Mouse (Mus musculus) central nervous system, embryonic 14 days (tissue): ENCODE measurements around the gene Tnrc6c. TPM values are rescaled to one million over a fixed set of nuclear protein-coding genes. Genes with fewer than 3 reads are reported as not detected.

ENCODE experiments used
- polyA plus RNA-seq: library from polyadenylated mRNA; depleted of rRNA; stranded (reverse); fragments of >200 nt; gene quantifications from 2 replicates; pipeline ENCODE4 v1.2.3, GENCODE M21; 2012; rRNA removed

Gene Tnrc6c
- polyA plus RNA-seq = 57.5 and 59.9 TPM in 2 replicates

DNA sequence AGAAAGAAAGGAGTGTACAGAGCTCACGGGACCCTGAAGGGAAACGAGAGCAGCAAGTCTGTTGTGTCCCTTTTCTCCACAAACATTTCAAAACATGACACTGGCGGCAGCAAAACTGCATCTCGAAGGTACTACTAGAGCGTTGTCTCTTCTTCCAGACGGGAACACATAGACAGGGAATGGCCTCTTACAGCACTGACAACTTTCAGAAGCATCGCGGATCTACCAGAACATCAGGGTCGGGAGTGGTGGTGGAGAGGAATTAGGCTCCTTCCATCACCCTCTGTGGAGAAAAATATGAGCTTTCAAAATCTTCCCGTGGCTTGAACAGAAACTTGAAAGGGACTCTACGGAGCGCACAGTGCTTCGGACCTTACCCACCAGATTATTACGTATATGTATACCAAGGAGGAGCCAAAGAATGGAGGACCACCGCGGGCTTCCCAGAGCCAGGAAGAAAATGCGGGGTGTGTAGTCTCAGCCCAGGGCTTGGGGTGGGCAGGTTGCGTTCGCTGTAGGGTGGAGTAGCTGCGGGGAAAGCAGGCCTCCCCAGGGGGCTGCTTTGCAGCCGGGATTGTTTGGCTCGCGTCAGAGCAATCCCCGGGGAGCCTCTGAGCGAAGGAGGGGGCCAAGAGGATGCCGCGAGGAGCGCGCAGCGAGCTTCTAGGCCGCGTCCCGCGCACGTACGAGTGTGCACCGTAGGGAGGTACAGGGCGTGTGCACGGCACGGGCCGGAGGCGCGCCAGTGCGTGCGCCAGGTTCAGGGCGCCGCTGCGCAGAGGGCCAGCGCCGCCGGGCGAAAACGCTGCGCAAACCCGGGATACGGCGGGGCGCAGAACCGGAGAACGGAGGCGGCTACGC lies at the start of gene Tnrc6c:
TSS of gene Tnrc6c (plus strand) at position 799 of the 861 bp plus-strand sequence.

GRCm38 (mm10) chr11:117781993-117782704 lies 128.1 kb downstream of the Tnrc6c start, which contains the start of the genes Tmc8 and Tmc6:
Gene Tmc8, plus strand, starts transcription at chr11:117782076.
Gene Tmc6, minus strand, starts transcription at chr11:117782198.

DNA sequence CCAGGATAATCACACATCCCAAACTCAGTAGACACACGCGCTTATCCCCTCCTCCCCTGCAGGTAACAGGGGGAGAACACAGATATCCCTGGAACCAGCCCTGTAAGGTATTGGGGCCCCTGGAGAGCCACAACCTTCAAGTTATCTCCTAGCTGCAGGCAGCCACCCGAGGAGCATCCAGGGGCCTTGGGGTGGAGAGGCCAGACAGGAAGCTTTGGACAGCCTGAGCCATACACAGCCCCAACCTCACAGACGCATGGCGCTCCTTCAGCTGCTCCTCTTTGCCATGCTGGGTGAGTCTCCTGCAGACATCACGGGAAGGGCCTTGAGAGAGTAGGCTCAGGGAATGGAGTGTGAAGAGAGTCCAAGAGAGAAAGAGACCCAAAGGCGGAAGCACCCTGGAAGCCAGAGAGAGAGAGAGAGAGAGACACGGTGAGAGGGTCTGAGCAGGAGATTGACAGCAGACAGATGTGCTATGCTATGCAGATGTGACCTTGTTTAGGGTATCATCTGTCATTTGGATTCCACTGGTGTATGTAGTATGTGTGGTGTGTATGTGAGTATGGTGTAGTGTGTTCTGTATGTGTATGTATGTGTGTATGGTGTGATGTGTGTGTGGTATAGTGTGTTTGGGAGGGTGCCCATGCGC lies 143.5 kb downstream of the Tnrc6c start, which contains the start of gene 6030468B19Rik:
TSS of gene 6030468B19Rik (plus strand) at position 150 of the 649 bp plus-strand sequence.

DNA sequence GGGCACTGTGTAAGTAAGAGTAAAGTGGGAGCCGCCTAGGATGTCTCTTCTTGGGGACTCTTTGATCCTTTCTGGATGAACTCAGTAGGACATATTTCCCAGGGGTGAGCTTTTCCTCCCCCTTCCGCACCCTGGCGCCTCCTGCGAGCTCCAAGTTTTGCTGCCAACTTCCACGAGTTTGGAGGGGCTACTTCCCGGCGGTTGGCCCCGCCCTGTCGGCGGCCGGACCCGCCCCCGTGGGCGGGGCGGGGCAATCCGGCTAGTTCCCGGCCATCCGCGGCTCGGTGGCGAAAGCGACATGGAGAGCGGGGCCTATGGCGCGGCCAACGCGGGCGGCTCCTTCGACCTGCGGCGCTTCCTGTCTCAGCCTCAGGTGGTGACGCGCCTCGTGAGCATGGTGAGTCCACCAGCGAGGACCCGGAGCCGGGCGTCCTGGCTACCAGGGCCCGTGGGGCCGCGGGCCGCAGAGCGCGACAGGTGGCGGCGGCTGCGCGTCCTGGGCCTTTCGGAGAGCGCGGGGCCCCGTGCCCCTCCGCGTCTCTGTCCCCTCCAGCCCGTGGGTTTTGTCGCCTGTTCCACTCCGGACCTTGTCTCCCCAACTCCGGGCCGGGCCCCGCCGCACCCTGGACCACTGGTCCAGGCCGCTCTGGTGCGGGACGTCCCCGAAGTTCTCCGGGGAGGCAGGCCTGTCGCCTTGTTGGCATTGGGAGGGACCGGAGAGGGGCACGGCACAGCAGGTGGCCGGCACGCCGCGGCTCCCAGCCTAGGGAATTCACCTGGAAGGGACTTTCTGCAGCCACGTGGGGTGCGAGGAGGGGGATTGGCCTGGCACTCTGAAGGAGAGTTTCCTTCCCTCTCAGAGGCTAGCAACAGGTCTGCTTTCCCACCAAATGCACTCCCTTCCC lies 155.6 kb downstream of the Tnrc6c start, which contains the start of the genes Gm20708 and Syngr2:
TSS of gene Gm20708 (plus strand) at position 262 of the 905 bp plus-strand sequence.
TSS of gene Syngr2 (plus strand) at position 262 of the 905 bp plus-strand sequence.

Other genes starting within 250 kb of the Tnrc6c start
- gene Gm11733, start 169.9 kb upstream of the Tnrc6c start, polyA plus RNA-seq = 0.08 and 0.10 TPM in 2 replicates
- 1.1 and 1.3 TPM in 2 replicates for gene Tmc8, start 127.8 kb downstream of the Tnrc6c start, polyA plus RNA-seq
- gene Tmc6, start 127.9 kb downstream of the Tnrc6c start, polyA plus RNA-seq = 3.7 and 8.9 TPM in 2 replicates
- gene 6030468B19Rik, start 143.4 kb downstream of the Tnrc6c start, polyA plus RNA-seq = 0.06 TPM in 1 of 2 replicates, not detected in the other
- 0.59 and 0.80 TPM in 2 replicates for gene Gm20708, start 155.4 kb downstream of the Tnrc6c start, polyA plus RNA-seq
- 13.0 and 17.1 TPM in 2 replicates for gene Syngr2, start 155.4 kb downstream of the Tnrc6c start, polyA plus RNA-seq
- gene Afmid, start 171.6 kb downstream of the Tnrc6c start, polyA plus RNA-seq = 6.5 TPM in 2 replicates
- gene Tk1, start 171.8 kb downstream of the Tnrc6c start, polyA plus RNA-seq = 64.3 and 72.1 TPM in 2 replicates
- gene Birc5, start 195.0 kb downstream of the Tnrc6c start, polyA plus RNA-seq = 57.6 and 63.0 TPM in 2 replicates
- gene Tmem235, start 206.5 kb downstream of the Tnrc6c start, polyA plus RNA-seq = 0.06 and 0.07 TPM in 2 replicates
- 5.1 and 6.0 TPM in 2 replicates for gene Tha1, start 219.2 kb downstream of the Tnrc6c start, polyA plus RNA-seq